Mouse (Mus musculus): ENCODE data around the gene Htr6. TPM values are rescaled to one million over a fixed set of nuclear protein-coding genes. Genes with fewer than 3 reads are reported as not detected.

Gene Htr6
- total RNA-seq, 2 experiments from 2014 or later = not detected

- TF ChIP-seq CTCF (IDR thresholded peaks at IDR 0.05) = no peak
- H3K4me3 ChIP-seq = no peak overlapping the region
- no peak for DNase-seq
- H3K27ac ChIP-seq = no peak overlapping the region
- intact Hi-C loops (cut with DNase I) = no loop called here
Observed at GRCm38 (mm10) chr4:139055744-139056143, 19.6 kb downstream of the Htr6 start.

- Histone ChIP-seq H3K4me3 (no peak overlapping the region), H3K27ac (no peak overlapping the region)
- TF ChIP-seq CTCF (IDR thresholded peaks at IDR 0.05) = no peak
- intact Hi-C loops (cut with DNase I) = no loop called here
- peak; percentile 43 for DNase-seq
Observed at GRCm38 (mm10) chr4:139055336-139055735, 20.0 kb downstream of the Htr6 start.

GRCm38 (mm10) chr4:139054300-139054923, 21.0 kb downstream of the Htr6 start:
- intact Hi-C loops (cut with DNase I) = no loop called here
- no peak; the same call in 1 of the 2 replicates for TF ChIP-seq CTCF (IDR thresholded peaks at IDR 0.05)
- no peak for DNase-seq
- Histone ChIP-seq H3K27ac (no peak overlapping the region), H3K4me3 (no peak overlapping the region)

- H3K4me3 ChIP-seq = no peak overlapping the region
- H3K27ac ChIP-seq = no peak overlapping the region
- TF ChIP-seq CTCF (IDR thresholded peaks at IDR 0.05) = no peak
- intact Hi-C loops (cut with DNase I) = no loop called here
- DNase-seq = no peak
Observed at GRCm38 (mm10) chr4:139053391-139053790, 22.0 kb downstream of the Htr6 start.

GRCm38 (mm10) chr4:139052796-139053195, 22.6 kb downstream of the Htr6 start:
- Histone ChIP-seq H3K27ac (no peak overlapping the region), H3K4me3 (no peak overlapping the region)
- TF ChIP-seq CTCF (IDR thresholded peaks at IDR 0.05) = no peak
- DNase-seq = no peak
- intact Hi-C loops (cut with DNase I) = no loop called here

GRCm38 (mm10) chr4:139048518-139048917, 26.9 kb downstream of the Htr6 start:
- intact Hi-C loops (cut with DNase I) = no loop called here
- TF ChIP-seq CTCF (IDR thresholded peaks at IDR 0.05) = no peak
- no peak overlapping the region for H3K27ac ChIP-seq
- no peak overlapping the region for H3K4me3 ChIP-seq
- no peak for DNase-seq

- Histone ChIP-seq H3K27ac (no peak overlapping the region), H3K4me3 (no peak overlapping the region)
- no peak for DNase-seq
- intact Hi-C loops (cut with DNase I) = no loop called here
- TF ChIP-seq CTCF (IDR thresholded peaks at IDR 0.05) = no peak
Observed at GRCm38 (mm10) chr4:139046354-139046753, 29.0 kb downstream of the Htr6 start.

- Histone ChIP-seq H3K4me3 (no peak overlapping the region), H3K27ac (no peak overlapping the region)
- TF ChIP-seq CTCF (IDR thresholded peaks at IDR 0.05) = no peak
- intact Hi-C loops (cut with DNase I) = no loop called here
- no peak for DNase-seq
Observed at GRCm38 (mm10) chr4:139044566-139044965, 30.8 kb downstream of the Htr6 start.

- intact Hi-C loops (cut with DNase I) = no loop called here
- TF ChIP-seq CTCF (IDR thresholded peaks at IDR 0.05) = no peak
- no peak overlapping the region for H3K4me3 ChIP-seq
- H3K27ac ChIP-seq = no peak overlapping the region
- DNase-seq = no peak
Observed at GRCm38 (mm10) chr4:139043600-139043999, 31.8 kb downstream of the Htr6 start.

- intact Hi-C loops (cut with DNase I) = no loop called here
- Histone ChIP-seq H3K27ac (no peak overlapping the region), H3K4me3 (no peak overlapping the region)
- no peak for DNase-seq
- no peak for TF ChIP-seq CTCF (IDR thresholded peaks at IDR 0.05)
Observed at GRCm38 (mm10) chr4:139042611-139043010, 32.8 kb downstream of the Htr6 start.

- intact Hi-C loops (cut with DNase I) = no loop called here
- Histone ChIP-seq H3K27ac (no peak overlapping the region), H3K4me3 (no peak overlapping the region)
- no peak for TF ChIP-seq CTCF (IDR thresholded peaks at IDR 0.05)
- DNase-seq = no peak
Observed at GRCm38 (mm10) chr4:139040084-139040839, 35.1 kb downstream of the Htr6 start.

GRCm38 (mm10) chr4:139037795-139038607, 37.4 kb downstream of the Htr6 start:
- DNase-seq = no peak
- peak overlapping the region; percentile 44; the same call in 1 of the 2 replicates for H3K27ac ChIP-seq
- intact Hi-C loops (cut with DNase I) = no loop called here
- TF ChIP-seq CTCF (IDR thresholded peaks at IDR 0.05) = no peak
- no peak overlapping the region for H3K4me3 ChIP-seq

GRCm38 (mm10) chr4:139035799-139036198, 39.6 kb downstream of the Htr6 start:
- TF ChIP-seq CTCF (IDR thresholded peaks at IDR 0.05) = no peak
- Histone ChIP-seq H3K4me3 (no peak overlapping the region), H3K27ac (no peak overlapping the region)
- intact Hi-C loops (cut with DNase I) = no loop called here
- DNase-seq = peak; percentile 39
